Mouse (Mus musculus) liver, embryonic 15.5 days (tissue): ENCODE measurements around the gene Tns3. TPM values are rescaled to one million over a fixed set of nuclear protein-coding genes. Genes with fewer than 3 reads are reported as not detected.
A peak's percentile ranks its signal among the peaks of the same experiment; 100 is the strongest.

Experiments
- ATAC-seq: fragments of 200-750 bp; cut with Nextera tagmentation; 2 replicates; pipeline ENCODE4 v1.8.0; 2017; ENCODE audit warnings: moderate number of reproducible peaks, mild to moderate bottlenecking, moderate library complexity; ENCODE audit not compliant: insufficient read depth
- H3K27ac ChIP-seq: fragments of 300-500 bp; sonication (generic); replicated peaks from 2 replicates; pipeline ENCODE4 v1.5.1; 2015; ENCODE audit warnings: mild to moderate bottlenecking, inconsistent platforms
- H3K27me3 ChIP-seq: fragments of 300-500 bp; sonication (generic); 2 replicates; pipeline ENCODE4 v1.6.1; 2015; ENCODE audit warnings: mild to moderate bottlenecking, inconsistent platforms
- H3K36me3 ChIP-seq: fragments of 300-500 bp; sonication (generic); replicated peaks from 2 replicates; pipeline ENCODE4 v1.6.1; 2015; ENCODE audit warnings: moderate library complexity, mild to moderate bottlenecking, inconsistent platforms
- H3K4me1 ChIP-seq: fragments of 300-500 bp; sonication (generic); replicated peaks from 2 replicates; pipeline ENCODE4 v1.6.1; 2015; ENCODE audit warnings: inconsistent platforms
- H3K4me2 ChIP-seq: fragments of 300-500 bp; sonication (generic); 2 replicates; pipeline ENCODE4 v1.6.1; 2015; ENCODE audit warnings: moderate library complexity, mild to moderate bottlenecking, inconsistent platforms
- H3K4me3 ChIP-seq: fragments of 300-500 bp; sonication (generic); replicated peaks from 2 replicates; pipeline ENCODE4 v1.5.1; 2015; ENCODE audit warnings: mild to moderate bottlenecking, inconsistent platforms
- H3K9ac ChIP-seq: fragments of 300-500 bp; sonication (generic); 2 replicates; pipeline ENCODE4 v1.6.1; 2015; ENCODE audit warnings: moderate library complexity, mild to moderate bottlenecking, inconsistent platforms
- H3K9me3 ChIP-seq: fragments of 300-500 bp; sonication (generic); replicated peaks from 2 replicates; pipeline ENCODE4 v1.6.1; 2016; ENCODE audit warnings: inconsistent platforms
- WGBS: fragments of 180-500 bp; shearing (Covaris S2); methylation state at CpG from one replicate; pipeline ENCODE4 v1.1.7; 2015; ENCODE audit warnings: mixed read lengths; ENCODE audit not compliant: insufficient replicate concordance; 5-methylcytosine and 5-hydroxymethylcytosine counted together
- polyA plus RNA-seq: library from polyadenylated mRNA; unstranded; fragments of >200 nt; fragmentation: Nextera tagmentation; extraction: Ambion mirVana; gene quantifications from 2 replicates; pipeline ENCODE4 v1.2.1, GENCODE M21; 2015

Tns3 gene
- polyA plus RNA-seq, 1 experiment from 2014 or later = 3.4 TPM

- Histone ChIP-seq H3K4me1 (no peaks in the 10 kb centered on the region), H3K9me3 (no peaks in the 10 kb centered on the region), H3K4me2 (no peak overlapping the region), H3K27ac (no peak overlapping the region), H3K36me3 (no peaks in the 10 kb centered on the region), H3K9ac (no peak overlapping the region), H3K4me3 (no peak overlapping the region), H3K27me3 (no peaks in the 10 kb centered on the region)
- no peak for ATAC-seq
- 67% methylated on average over 7 of the region's 7 CpGs for WGBS
Measured at GRCm38 (mm10) chr11:8513359-8514253, 150.7 kb downstream of the Tns3 start.

GRCm38 (mm10) chr11:8510294-8510693 lies 154.0 kb downstream of the Tns3 start:
- H3K27ac ChIP-seq = no peak overlapping the region
- peak; percentile 57 for ATAC-seq

GRCm38 (mm10) chr11:8509614-8510013 lies 154.7 kb downstream of the Tns3 start:
- 67% methylated on average over 7 of the region's 7 CpGs for WGBS
- Histone ChIP-seq H3K4me2 (no peak overlapping the region), H3K27ac (no peak overlapping the region), H3K36me3 (no peaks in the 10 kb centered on the region), H3K9ac (no peak overlapping the region), H3K4me1 (no peaks in the 10 kb centered on the region), H3K27me3 (no peaks in the 10 kb centered on the region), H3K9me3 (no peaks in the 10 kb centered on the region), H3K4me3 (no peak overlapping the region)
- ATAC-seq = no peak

More at GRCm38 (mm10) chr11:8510294-8510693, 154.0 kb downstream of the Tns3 start:
- Histone ChIP-seq H3K4me3 (no peak overlapping the region), H3K9ac (no peak overlapping the region), H3K4me1 (no peaks in the 10 kb centered on the region), H3K27me3 (no peaks in the 10 kb centered on the region), H3K36me3 (no peaks in the 10 kb centered on the region), H3K9me3 (no peaks in the 10 kb centered on the region), H3K4me2 (no peak overlapping the region)
- WGBS = 65% methylated on average over 2 of the region's 2 CpGs

- no peak overlapping the region for H3K9ac ChIP-seq
Measured at GRCm38 (mm10) chr11:8503735-8504134, 160.6 kb downstream of the Tns3 start.

GRCm38 (mm10) chr11:8500855-8501254 lies 163.5 kb downstream of the Tns3 start:
- no peaks in the 10 kb centered on the region for H3K36me3 ChIP-seq
- H3K27ac ChIP-seq = no peak overlapping the region
- H3K4me2 ChIP-seq = no peak overlapping the region
- H3K4me1 ChIP-seq = no peaks in the 10 kb centered on the region; the same call in 1 of the 2 replicates
- WGBS = 66% methylated on average over 6 of the region's 6 CpGs
- no peaks in the 10 kb centered on the region for H3K9me3 ChIP-seq
- no peak overlapping the region for H3K4me3 ChIP-seq
- H3K27me3 ChIP-seq = no peaks in the 10 kb centered on the region
- ATAC-seq = no peak
- H3K9ac ChIP-seq = no peak overlapping the region

More at GRCm38 (mm10) chr11:8503735-8504134, 160.6 kb downstream of the Tns3 start:
- H3K27me3 ChIP-seq = no peaks in the 10 kb centered on the region
- H3K4me3 ChIP-seq = peak overlapping the region; percentile 36
- 53% methylated on average over 11 of the region's 11 CpGs for WGBS
- H3K36me3 ChIP-seq = no peaks in the 10 kb centered on the region
- H3K9me3 ChIP-seq = no peaks in the 10 kb centered on the region
- H3K4me2 ChIP-seq = peak overlapping the region; percentile 51
- ATAC-seq = peak; percentile 67
- H3K4me1 ChIP-seq = no peaks in the 10 kb centered on the region; the same call in 1 of the 2 replicates
- H3K27ac ChIP-seq = peak overlapping the region; percentile 53

- Histone ChIP-seq H3K27me3 (no peaks in the 10 kb centered on the region), H3K9ac (no peak overlapping the region), H3K9me3 (no peaks in the 10 kb centered on the region), H3K27ac (no peak overlapping the region), H3K36me3 (peaks cover 8% of the 10 kb centered on the region; the same call in 1 of the 2 replicates), H3K4me2 (no peak overlapping the region), H3K4me3 (no peak overlapping the region), H3K4me1 (no peaks in the 10 kb centered on the region; the same call in 1 of the 2 replicates)
- no peak for ATAC-seq
- WGBS = 64% methylated on average over 6 of the region's 6 CpGs
Measured at GRCm38 (mm10) chr11:8497136-8497535, 167.2 kb downstream of the Tns3 start.

GRCm38 (mm10) chr11:8496686-8497085 lies 167.6 kb downstream of the Tns3 start:
- Histone ChIP-seq H3K27me3 (no peaks in the 10 kb centered on the region), H3K27ac (0 out of 2 replicates have a peak overlapping the region, but pooled peaks have one; percentile 6), H3K4me2 (no peak overlapping the region), H3K9ac (no peak overlapping the region), H3K9me3 (no peaks in the 10 kb centered on the region), H3K4me3 (no peak overlapping the region), H3K4me1 (no peaks in the 10 kb centered on the region; the same call in 1 of the 2 replicates), H3K36me3 (peaks cover 8% of the 10 kb centered on the region; the same call in 1 of the 2 replicates)
- 42% methylated on average over 5 of the region's 5 CpGs for WGBS
- ATAC-seq = no peak

GRCm38 (mm10) chr11:8495801-8496200 lies 168.5 kb downstream of the Tns3 start:
- Histone ChIP-seq H3K27me3 (no peaks in the 10 kb centered on the region), H3K9ac (no peak overlapping the region), H3K4me1 (no peaks in the 10 kb centered on the region; the same call in 1 of the 2 replicates), H3K4me2 (no peak overlapping the region), H3K9me3 (no peaks in the 10 kb centered on the region), H3K4me3 (no peak overlapping the region), H3K27ac (no peak overlapping the region), H3K36me3 (peaks cover 8% of the 10 kb centered on the region; the same call in 1 of the 2 replicates)
- ATAC-seq = no peak
- 80% methylated on average over 7 of the region's 7 CpGs for WGBS

GRCm38 (mm10) chr11:8495036-8495435 lies 169.3 kb downstream of the Tns3 start:
- ATAC-seq = no peak
- peaks cover 8% of the 10 kb centered on the region; the same call in 1 of the 2 replicates for H3K36me3 ChIP-seq
- H3K9me3 ChIP-seq = no peaks in the 10 kb centered on the region
- no peak overlapping the region for H3K27ac ChIP-seq
- no peaks in the 10 kb centered on the region for H3K27me3 ChIP-seq
- no peak overlapping the region for H3K4me2 ChIP-seq
- no peaks in the 10 kb centered on the region; the same call in 1 of the 2 replicates for H3K4me1 ChIP-seq
- 78% methylated on average over 8 of the region's 8 CpGs for WGBS
- no peak overlapping the region for H3K4me3 ChIP-seq
- H3K9ac ChIP-seq = no peak overlapping the region

GRCm38 (mm10) chr11:8493931-8494490 lies 170.3 kb downstream of the Tns3 start:
- 54% methylated on average over 8 of the region's 8 CpGs for WGBS
- no peak overlapping the region for H3K4me3 ChIP-seq
- no peaks in the 10 kb centered on the region; the same call in 1 of the 2 replicates for H3K4me1 ChIP-seq
- no peak overlapping the region for H3K4me2 ChIP-seq
- no peak for ATAC-seq
- no peak overlapping the region for H3K9ac ChIP-seq
- H3K9me3 ChIP-seq = no peaks in the 10 kb centered on the region
- H3K27me3 ChIP-seq = no peaks in the 10 kb centered on the region
- peaks cover 8% of the 10 kb centered on the region; the same call in 1 of the 2 replicates for H3K36me3 ChIP-seq
- H3K27ac ChIP-seq = no peak overlapping the region

- H3K27me3 ChIP-seq = no peaks in the 10 kb centered on the region
- no peaks in the 10 kb centered on the region; the same call in 1 of the 2 replicates for H3K4me1 ChIP-seq
- H3K4me3 ChIP-seq = no peak overlapping the region
- no peak for ATAC-seq
- 72% methylated on average over 10 of the region's 10 CpGs for WGBS
- no peak overlapping the region for H3K27ac ChIP-seq
- no peak overlapping the region for H3K4me2 ChIP-seq
- no peaks in the 10 kb centered on the region for H3K9me3 ChIP-seq
- peaks cover 8% of the 10 kb centered on the region; the same call in 1 of the 2 replicates for H3K36me3 ChIP-seq
- H3K9ac ChIP-seq = no peak overlapping the region
Measured at GRCm38 (mm10) chr11:8492332-8492731, 172.0 kb downstream of the Tns3 start.
